Mouse (Mus musculus): ENCODE measurements at regions not wholly inside any gene's neighbourhood (a gene's known extent, or its start where the extent isn't known, plus 50 kb on each side); places are given as distances from the start of the nearest gene placed in this dataset.

DNA sequence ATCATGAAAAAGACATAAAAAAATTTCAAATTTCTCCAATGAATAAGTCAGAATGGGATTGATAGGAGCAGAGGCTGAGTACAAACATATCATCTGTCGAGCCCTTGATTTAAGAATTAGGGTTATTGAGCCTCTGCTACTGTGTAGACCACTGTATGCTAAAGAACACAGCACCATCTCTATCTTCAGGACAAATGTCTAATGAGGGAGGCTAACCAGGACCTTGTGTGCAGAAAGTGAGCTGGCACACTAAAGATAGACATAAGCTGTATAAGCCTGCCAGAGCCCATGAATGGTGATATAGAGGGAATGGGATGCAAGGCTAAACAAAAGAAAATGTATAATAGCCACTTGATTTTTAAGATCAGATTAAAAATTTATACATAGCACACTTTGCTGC is 502.2 kb upstream of the Luzp2 start:
- DNase-seq (ENCODE audit: low read depth, low spot score), result no peak

DNA sequence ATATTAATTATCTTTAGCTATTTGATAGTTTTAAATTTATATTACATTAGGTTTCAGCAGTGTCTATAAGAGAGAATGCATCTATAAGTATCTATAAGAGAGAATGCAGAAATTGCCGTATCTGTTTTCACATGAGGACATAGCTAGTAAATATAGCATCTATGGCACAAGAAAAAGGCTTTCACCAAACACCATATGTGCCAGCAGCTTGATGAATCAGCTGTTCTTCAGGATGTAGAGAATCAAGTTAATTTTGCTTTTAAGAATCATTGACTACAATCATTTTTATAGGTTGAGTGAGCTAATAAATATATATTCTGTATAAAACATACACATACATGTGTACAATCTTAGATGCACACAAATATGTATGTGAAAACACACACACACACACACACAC is 500.4 kb upstream of the Luzp2 start:
- DNase-seq (ENCODE audit: low read depth, low spot score), result no peak

DNA sequence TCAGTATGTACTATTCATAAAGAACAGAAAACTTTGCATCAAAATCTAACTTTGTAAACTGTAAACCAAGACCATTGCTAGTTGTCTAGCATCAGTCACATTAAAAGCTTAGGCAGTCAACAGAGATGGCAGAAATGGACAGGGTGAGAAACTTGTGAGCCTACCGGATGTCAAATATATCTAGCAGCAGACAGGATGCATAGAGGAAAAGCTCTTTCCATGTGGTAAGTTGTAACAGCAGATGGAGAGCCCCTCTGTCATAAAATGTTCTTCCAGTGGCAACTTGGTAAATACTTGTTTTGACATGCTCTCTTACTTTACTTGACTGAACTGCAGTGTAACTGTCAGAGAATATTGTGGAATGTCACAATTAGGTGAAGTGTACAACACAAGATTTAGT is 494.8 kb upstream of the Luzp2 start:
- DNase-seq (ENCODE audit: low read depth, low spot score), result peak; percentile 68

Data from brain, embryonic 18.5 days (tissue).